Mouse (Mus musculus): ENCODE data around the gene Cyp4f18. TPM values are rescaled to one million over a fixed set of nuclear protein-coding genes. Genes with fewer than 3 reads are reported as not detected.
"Not testable (repeated sequence)": the region's sequence is repeated elsewhere in the genome, so short reads cannot be mapped to it uniquely, and the experiment has no call there.

Cyp4f18 gene
- polyA plus RNA-seq, 1 experiment = 8.4 TPM

DNA sequence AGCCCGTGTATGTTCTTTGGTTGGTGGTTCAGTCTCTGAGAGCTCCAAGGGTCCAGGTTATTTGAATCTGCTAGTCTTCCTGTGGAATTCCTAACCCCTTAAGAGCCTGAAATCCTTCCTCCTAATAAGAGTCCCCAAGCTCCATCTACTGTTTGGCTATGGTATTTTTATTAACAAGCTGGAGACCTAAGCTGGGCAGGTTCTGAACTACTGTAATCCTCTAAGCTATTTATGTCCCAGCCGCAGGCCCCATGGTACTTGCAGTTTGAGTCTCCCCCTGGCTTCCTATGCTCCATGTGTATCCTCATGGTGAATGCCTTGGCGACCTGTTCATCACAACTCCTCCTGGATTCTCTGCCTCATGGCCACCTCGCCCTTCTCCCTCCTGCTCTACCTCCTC lies 24.8 kb downstream of the Cyp4f18 start:
- 66% methylated on average over 4 of the region's 4 CpGs for WGBS
- DNase-seq (ENCODE audit: low read depth, low spot score) = no peak

DNA sequence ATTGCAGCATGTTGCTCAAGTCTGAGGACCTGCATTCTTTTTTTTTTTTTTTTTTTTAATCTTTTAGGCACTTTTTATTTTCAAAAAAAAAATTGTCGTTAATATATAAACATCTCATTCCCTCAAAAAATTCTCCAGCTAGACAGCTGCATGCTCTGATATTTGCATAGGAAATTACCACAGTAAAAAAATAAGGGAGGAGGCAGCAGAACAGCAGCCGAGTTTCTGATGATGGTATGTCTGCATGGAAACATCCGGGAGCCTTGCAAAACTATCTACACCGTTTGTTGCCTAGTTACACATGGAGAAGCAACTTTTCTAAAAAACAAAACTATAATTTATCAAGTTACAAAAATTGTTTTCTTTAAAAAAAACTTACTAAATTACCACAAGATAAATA lies 28.0 kb downstream of the Cyp4f18 start:
- 38% methylated on average over 4 of the region's 4 CpGs for WGBS
- DNase-seq (ENCODE audit: low read depth, low spot score) = no peak

DNA sequence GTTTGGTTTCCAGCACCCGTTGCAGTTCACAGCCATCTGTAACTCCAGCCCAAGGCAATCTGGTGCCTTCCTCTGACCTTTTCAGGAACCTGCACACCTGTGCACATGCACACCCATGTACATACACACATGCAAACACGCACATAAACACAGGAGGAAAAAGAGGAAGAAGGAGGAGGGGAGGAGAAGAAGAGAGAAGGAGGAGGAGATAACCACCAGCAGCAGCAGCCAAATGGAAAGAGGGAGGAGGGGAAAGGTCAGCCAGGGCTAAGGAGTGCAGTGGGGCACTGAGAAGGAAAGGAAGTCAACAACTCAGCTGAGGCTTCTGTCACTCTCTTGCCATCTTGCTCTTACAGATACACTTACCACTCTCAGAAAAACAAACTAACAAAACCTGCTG lies 28.4 kb downstream of the Cyp4f18 start:
- WGBS = 16% methylated on average over 2 of the region's 2 CpGs
- DNase-seq (ENCODE audit: low read depth, low spot score) = no peak

DNA sequence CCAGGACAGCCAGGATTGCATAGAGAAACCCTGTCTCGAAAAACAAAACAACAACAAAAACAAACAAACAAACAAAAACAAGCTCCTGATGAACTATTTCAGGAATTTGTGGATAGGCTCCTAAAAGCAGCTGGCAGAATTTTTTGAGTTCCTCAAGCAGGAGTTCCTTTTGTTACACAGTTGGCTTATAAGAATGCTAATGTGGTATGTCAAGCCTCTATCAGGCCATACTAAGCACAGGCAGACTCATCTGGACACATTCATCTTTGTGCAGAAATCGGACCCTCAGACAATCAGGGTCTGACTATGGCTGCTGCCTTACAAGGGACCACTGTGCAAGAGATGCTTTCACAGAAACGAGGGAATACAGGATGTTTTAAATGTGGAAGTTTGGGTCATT lies 35.2 kb downstream of the Cyp4f18 start:
- DNase-seq (ENCODE audit: low read depth, low spot score) = no peak
- 75% methylated on average over 3 of the region's 3 CpGs for WGBS

DNA sequence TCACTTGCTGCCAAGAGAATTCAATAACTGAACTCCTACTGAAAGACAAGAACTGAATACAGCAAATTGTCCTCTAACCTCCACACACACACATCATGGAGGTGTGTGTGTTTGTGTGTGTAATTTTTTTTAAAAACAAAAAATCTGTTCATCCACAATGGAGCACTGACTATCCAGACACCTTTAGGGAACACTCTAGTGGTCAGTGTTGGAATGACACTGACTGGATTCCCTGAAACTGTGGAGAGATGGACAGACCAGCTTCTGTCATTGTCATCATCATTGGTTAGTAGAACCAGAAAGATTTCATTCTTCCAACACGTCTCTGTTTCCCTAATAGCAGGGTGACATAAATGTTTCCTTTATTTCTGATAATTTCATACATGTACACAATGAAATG lies 37.5 kb downstream of the Cyp4f18 start:
- DNase-seq (ENCODE audit: low read depth, low spot score) = no peak
- 56% methylated on average over 1 of the region's 1 CpGs for WGBS

DNA sequence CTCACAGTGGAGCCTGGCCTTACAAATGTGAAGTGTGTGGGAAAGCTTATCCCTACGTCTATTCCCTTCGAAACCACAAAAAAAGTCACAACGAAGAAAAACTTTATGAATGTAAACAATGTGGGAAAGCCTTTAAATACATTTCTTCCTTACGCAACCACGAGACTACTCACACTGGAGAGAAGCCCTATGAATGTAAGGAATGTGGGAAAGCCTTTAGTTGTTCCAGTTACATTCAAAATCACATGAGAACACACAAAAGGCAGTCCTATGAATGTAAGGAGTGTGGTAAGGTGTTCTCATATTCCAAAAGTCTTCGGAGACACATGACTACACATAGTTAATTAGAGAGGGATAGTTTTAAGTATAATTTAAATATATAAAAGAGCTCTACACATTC lies 40.8 kb downstream of the Cyp4f18 start:
- DNase-seq (ENCODE audit: low read depth, low spot score) = no peak
- 87% methylated on average over 6 of the region's 6 CpGs for WGBS

DNA sequence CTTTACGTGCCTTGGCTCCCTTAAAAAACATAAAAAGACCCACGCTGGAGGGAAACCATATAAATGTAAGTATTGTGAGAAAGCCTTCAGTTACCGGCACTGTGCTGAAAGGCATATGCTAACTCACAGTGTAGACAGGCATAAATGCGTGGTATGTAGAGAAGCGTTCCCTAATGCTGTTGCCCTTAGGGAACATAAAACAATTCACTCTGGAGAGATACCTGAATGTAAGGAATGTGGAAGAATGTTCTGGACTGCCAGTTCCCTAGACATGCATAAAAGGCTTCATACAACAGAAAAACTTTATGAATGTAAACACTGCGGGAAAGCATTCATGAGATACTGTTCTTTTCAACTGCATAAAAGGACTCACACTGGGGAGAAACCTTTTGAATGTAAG lies 41.3 kb downstream of the Cyp4f18 start:
- no peak for DNase-seq (ENCODE audit: low read depth, low spot score)
- WGBS = 90% methylated on average over 6 of the region's 6 CpGs

DNA sequence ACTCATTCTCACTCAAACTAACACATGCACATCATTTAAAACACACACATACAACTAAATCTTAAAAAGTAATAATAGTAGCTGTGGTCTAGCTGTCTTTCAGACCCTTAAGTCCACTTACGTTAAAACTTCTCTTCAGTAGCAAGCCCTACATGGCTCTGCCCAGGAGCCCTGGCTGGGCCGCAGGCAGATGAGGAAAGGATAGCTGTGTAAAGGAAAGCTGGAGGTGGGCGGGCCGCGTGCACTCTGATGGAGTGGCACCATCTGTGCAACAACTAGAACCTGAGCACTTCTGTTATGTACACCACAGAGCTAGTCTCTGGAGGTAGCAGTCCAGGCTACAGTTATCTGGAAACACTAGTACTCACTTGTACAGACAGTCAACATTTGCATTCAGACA lies 42.2 kb downstream of the Cyp4f18 start:
- WGBS = 98% methylated on average over 5 of the region's 5 CpGs
- DNase-seq (ENCODE audit: low read depth, low spot score) = no peak

DNA sequence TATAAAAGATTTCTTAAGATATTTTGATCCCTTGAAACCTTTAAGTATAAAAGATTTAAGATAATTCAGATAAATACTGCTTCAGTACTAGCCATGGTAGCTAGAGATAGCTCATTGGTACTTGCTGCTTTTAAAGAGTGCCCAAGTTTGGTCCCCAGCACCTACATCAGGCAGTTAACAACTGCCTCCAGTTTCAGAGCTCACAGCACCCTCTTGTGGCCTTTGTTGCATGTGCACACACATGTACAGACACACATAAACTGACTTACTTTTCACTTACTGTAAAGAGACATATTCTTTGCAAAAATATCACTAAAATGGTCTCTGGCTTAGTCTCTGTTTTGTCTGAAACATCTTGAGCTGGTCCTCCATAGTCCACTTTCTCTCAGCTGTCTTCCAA lies 43.0 kb downstream of the Cyp4f18 start:
- DNase-seq (ENCODE audit: low read depth, low spot score) = no peak

DNA sequence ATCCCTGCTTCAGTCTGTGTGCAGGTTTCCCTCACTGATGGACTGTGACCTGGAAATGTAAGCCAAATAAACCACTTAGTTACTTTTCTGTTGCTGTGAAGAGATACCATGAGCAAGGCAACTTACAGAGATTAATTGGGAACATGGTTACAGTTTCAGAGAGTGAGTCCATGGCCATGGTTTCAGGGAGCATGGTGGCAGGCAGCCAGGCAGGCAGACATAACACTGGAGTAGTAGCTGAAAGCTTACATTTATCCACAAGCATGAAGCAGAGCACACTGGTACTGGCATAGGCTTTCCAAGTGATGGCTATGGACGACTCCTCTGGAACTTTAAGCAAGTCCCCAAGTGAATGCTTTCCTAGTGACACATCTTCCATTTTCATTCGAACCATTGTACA lies 44.3 kb downstream of the Cyp4f18 start:
- no peak for DNase-seq (ENCODE audit: low read depth, low spot score)
- 96% methylated on average over 2 of the region's 2 CpGs for WGBS

DNA sequence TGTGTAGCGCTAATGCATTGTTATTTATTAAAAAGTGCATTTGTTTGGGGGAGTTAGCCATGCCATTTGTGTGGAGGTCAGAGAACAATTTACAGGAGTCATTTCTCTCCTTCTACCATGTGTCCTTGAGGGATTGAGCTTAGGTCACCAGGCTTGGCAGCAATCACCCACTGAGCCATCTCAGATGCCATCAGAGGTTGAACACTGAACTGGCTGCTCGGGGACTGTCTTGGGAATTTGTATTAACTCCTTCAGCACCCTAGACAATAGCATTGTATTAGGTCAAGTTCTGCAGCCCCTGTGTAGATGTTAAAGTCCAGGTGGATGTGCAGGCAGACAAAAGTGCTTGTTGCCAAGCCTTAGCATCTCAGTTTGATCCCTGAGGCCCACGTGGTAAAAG lies 45.4 kb downstream of the Cyp4f18 start:
- no peak for DNase-seq (ENCODE audit: low read depth, low spot score)
- 85% methylated on average over 3 of the region's 3 CpGs for WGBS

DNA sequence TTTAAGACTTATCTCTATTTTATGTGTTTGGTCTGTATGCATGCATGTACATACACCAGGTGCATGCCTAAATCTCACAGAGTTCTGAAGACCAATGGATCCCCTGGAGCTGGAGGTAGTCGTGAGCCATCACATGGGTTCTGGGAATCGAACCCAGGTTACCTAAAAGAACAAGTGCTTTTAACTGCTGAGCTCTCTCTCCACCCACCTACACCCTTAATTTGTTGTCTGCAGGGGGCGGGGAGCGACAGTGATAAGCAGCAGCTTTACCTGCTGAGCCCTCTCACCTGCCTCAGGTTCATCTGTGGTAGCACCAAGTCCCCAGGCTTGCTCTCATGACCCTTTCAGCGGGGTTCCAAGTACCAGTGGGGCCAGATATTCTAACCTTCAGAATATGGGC lies 47.6 kb downstream of the Cyp4f18 start:
- DNase-seq (ENCODE audit: low read depth, low spot score) = no peak
- 87% methylated on average over 5 of the region's 5 CpGs for WGBS

DNA sequence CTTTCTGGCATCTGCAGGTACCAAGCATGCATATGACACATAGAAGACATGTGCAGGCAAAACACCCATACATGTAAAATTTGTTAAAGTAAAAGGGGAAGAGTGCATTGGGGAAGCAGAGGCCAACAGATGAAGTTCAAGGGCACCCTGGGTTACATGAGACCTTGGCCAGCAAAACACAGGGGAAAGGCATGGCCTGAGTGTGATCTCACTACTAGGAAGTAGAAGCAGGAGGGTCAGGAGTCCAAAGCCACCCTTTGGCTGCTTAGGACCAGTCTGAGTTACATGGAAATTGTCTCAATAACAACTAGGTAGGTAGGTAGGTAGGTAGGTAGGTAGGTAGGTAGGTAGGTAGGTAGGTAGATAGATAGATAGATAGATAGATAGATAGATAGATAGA lies 48.9 kb downstream of the Cyp4f18 start:
- no peak for DNase-seq (ENCODE audit: low read depth, low spot score)

DNA sequence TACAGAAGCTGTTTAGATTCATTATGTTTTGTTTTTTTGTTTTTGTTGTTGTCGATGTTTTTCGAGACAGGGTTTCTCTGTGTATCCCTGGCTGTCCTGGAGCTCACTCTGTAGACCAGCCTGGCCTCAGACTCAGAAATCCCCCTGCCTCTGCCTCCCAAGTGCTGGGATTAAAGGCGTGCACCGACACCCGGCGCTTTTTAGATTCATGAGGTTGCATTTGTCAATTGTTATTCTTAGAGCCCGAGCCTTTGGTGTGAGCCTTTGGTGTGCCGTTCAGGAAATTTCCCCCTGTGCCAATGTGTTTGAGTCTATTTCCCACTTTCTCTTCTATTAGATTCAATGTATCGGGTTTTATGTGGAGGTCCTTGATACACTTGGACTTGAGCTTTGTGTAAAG lies 54.8 kb downstream of the Cyp4f18 start:
- 97% methylated on average over 9 of the region's 9 CpGs for WGBS
- no peak for DNase-seq (ENCODE audit: low read depth, low spot score)

DNA sequence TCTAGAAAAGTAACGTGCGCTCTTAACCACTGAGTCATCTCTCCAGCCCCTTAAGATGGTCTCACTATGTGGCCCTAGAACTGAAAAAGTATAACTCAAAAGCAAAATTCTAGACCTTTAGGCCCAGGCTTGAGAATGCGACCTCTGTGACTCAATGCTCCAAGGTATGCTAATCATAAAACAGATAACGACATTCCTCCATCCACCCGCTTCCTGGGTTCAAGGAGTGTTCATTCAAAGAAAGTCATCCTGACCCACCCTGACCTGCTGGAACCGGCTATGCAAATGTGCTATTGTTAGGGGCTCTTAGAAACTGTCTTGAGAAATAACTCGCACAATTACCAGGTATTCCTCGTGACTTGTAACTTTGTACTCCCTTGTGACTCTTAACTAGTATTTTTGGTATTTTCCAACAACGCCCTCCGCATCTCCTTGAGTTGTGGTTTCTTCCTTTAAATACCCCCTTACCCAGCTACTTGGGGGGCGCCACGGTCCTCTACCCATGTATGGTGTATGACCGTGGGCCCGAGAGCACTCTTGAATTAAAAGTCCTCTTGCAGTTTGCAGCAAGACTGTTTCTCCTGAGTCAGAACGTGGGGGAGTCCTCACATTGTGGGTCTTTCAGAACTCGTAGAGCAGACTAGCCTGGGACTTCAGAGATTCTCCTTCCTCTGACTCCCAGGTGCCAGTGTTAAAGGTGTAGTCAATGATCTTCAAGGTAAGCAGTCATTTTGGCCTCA lies 56.3 kb downstream of the Cyp4f18 start:
- 94% methylated on average over 16 of the region's 16 CpGs for WGBS
- DNase-seq (ENCODE audit: low read depth, low spot score) = not testable (repeated sequence)

DNA sequence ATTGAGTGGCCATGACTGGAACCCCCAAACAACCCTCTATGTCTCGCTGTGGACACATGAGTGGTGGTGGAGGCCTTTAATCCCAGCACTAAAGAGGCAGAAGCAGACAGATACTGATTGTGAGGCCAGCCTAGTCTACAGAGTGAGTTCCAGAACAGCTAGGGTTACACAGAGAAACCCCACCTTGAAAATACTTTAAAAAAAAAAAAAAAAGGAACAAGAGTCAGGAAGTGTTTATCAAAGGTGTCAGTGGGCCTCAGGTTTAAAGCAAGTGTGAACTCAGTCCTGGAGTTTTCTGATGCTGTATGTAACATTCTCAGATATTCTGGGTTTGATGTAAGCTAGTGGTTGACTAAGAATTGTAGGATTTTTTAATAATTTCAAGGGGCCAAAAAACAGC lies 56.9 kb downstream of the Cyp4f18 start:
- DNase-seq (ENCODE audit: low read depth, low spot score) = no peak
- WGBS = 82% methylated on average over 1 of the region's 1 CpGs

DNA sequence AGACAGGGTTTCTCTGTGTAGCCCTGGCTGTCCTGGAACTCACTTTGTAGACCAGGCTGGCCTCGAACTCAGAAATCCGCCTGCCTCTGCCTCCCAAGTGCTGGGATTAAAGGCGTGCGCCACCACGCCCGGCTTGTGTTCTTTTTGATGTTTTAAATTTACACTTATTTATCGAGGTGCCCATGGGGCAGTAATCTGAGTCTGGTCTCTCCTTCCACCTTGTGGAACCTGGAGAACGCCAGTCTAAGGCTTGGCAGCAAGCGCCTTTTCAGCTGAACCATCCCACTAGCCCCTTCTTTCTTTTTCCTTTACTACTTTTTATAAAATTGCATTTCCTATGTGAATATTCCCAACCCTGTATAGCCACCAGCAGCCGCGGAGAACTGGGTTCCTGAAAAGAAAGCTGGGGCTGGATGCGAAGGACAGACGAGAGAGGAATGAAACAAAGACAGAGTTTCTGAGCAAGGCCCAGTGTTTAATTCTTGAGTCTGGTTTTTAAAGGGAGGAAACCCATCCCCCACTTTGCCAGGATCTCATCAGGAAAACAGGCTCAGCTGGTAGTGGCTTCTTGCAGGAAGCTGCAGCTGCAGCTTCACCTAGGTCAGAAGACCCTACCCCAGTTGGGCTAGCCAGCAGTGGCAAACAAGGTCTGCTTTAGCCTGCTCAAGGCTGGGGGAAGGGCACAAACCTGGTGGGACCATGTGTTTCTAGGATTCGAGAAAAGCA lies 57.8 kb downstream of the Cyp4f18 start:
- 17% methylated on average over 14 of the region's 14 CpGs for WGBS
- DNase-seq (ENCODE audit: low read depth, low spot score) = no peak

DNA sequence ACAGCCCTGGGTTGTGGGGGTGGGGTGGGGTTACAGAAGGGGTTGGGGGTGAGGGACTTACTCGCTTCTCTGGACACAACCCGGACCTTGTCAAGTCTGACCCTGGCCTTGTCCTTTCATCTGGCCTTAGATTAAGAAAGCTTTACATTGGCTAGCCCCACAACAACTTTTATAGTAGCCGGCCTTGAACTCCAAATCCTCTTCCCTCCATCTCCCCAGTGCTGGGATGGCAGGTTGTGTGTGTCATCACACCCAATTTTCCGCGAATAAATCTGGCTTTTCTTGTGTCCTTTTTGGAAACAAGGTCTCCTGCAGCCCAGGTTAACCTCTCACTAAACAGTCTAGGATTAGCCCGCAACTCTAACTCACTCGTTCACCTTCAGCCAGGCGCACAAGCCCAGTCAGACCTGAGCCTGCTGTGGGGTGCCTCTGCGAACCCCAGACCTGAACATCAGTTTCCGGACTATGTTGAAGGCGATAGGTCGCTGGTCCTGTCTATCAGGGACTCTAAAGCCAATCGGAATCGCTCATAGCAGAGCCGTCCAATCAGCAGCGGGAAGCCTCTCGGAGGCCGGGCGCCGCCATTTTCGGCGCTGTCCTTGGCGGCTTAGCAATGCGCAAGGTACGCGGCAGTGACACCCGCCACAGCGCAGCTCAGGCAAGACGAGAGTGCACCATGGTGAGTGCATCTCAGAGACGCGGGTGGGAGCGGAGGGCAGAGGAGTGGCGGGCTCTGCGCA lies 58.8 kb downstream of the Cyp4f18 start, which contains the start of gene Zfp961:
Zfp961 (plus strand) TSS at position 557 of the 740 bp plus-strand sequence.
- peak; percentile 99 for DNase-seq (ENCODE audit: low read depth, low spot score)
- 4% methylated on average over 34 of the region's 34 CpGs for WGBS

DNA sequence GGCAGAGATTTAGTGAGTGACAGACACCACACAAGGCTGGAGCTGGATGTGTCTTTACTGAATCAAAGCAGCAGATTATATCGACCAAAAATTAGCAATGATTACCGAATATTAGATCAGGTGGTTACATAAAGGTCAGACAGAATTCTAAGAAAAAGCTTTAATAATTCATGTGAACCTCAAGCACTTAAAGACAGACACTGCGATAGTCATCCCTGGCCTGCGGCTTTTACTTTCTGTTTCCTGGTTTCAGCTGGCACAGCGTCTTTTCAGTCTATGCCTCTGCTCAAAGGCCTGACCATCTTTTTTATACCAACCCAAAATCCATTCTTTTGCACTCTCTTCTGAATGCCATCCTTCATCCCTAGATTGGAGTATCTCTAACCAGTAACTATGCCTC lies 60.8 kb downstream of the Cyp4f18 start:
- DNase-seq (ENCODE audit: low read depth, low spot score) = no peak
- 90% methylated on average over 5 of the region's 5 CpGs for WGBS

DNA sequence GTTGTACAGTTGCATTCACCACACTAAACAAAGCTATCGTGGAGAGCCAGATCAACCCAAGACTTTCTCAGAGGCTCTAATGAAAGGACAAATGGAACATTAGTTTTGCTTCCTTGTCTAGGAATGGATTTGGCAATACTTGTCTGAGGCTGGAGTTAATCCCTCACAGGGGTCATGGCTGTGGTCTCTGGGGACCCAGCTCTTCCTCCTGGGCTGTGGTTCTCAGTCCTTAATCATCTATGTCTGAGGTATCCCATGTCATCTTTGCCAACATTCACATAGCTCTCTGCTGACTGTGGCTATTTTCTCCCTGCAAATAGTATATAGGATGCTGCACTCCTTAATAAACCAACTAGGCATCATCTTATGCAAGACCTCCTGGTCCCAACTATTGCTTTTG lies 67.7 kb downstream of the Cyp4f18 start:
- no peak for DNase-seq (ENCODE audit: low read depth, low spot score)

More for the DNA sequence above, 67.7 kb downstream of the Cyp4f18 start:
- 76% methylated on average over 1 of the region's 1 CpGs for WGBS

Data from large intestine, adult 2 months (tissue).